Mouse (Mus musculus): ENCODE measurements at regions not wholly inside any gene's neighbourhood (a gene's known extent, or its start where the extent isn't known, plus 50 kb on each side); places are given as distances from the start of the nearest gene placed in this dataset.

DNA sequence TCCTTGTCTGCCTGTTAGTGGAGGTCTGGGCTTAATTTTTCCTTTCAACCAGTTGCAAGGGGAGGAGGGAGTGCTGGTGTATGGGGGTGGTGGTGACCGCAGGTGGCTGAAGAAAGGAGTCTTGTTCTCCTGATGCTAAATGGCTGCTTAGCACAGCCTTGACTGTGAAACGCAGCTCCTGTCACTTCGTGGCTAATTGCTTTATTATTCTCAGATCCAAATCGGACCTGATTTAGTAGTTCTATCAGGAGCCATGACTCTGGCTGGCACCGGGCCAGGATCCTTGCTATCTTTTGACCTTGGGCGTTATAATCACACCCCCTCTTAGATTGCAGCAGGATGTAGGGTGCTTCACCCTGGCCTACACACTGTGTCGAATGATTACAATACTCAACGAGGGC, 726.8 kb downstream of the Bcl11a start:
- 0 out of 2 replicates have a peak, but pooled peaks cover 2% of the 10 kb centered on the region for H3K4me1 ChIP-seq (ENCODE audit: control insufficient read depth, insufficient read depth, low read length)
- no peaks in the 10 kb centered on the region for H3K36me3 ChIP-seq (ENCODE audit: control insufficient read depth, insufficient read depth, low read length)
- peak; percentile 58 for DNase-seq (ENCODE audit: low spot score)
- H3K4me2 ChIP-seq (ENCODE audit: low read length), result no peak overlapping the region
- H3K9ac ChIP-seq (ENCODE audit: low read length), result no peak overlapping the region
- 12% methylated on average over 8 of the region's 8 CpGs for WGBS
- peak; percentile 80 for ATAC-seq
- H3K4me3 ChIP-seq (ENCODE audit: low read depth, low read length), result no peak overlapping the region
- H3K27me3 ChIP-seq (replicated peaks; ENCODE audit: control insufficient read depth, insufficient read depth, low read length), result no peaks in the 10 kb centered on the region
- no peak overlapping the region for H3K27ac ChIP-seq (ENCODE audit: low read depth, low read length)
- H3K9me3 ChIP-seq (replicated peaks; ENCODE audit: control insufficient read depth, low read length), result no peaks in the 10 kb centered on the region

DNA sequence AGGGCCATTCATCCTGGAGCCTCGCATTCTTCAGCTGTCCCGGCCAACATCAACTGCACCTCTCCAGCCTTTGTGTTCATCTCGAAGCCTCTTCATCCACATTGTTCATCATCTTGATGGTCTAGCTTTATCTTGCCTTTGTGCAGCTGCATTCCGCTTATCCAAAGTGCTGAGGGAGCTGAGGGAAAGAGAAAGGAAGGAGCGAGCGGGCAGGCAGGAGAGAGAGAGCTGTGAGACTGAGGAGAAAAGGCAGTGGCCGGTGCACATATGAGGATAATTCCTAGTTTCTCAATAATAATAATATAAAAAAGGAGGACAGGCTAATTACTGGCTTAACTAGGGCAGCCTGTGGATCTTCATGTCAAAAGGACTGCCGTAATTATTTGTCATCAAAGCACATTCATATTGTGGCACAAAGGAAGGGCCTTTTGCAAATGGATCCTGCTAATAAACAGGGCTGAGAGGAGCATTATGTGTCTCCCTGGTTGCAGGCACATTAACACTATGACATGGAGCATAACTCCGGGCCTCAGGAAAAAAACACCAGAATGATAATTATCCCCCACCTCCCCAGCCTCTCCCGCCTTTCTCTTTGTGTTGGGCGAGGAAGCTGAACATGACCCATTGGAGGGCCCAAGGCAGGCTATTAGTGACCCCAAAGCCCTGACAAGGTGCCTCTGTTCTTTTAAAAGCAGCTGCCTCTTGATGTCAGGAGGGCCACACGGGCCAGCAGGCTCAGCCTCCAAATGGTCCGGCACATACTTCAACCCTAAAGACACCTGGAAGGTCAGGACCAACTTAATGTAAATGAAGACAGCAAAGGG, 751.9 kb downstream of the Bcl11a start:
- H3K4me3 ChIP-seq (ENCODE audit: low read depth, low read length), result no peak overlapping the region
- H3K4me2 ChIP-seq (ENCODE audit: low read length), result 0 out of 2 replicates have a peak overlapping the region, but pooled peaks have one; percentile 3
- peak overlapping the region; percentile 41; the same call in 1 of the 2 replicates for H3K9ac ChIP-seq (ENCODE audit: low read length)
- ATAC-seq (peak; percentile 81), DNase-seq (ENCODE audit: low spot score) (peak; percentile 56)
- H3K27ac ChIP-seq (ENCODE audit: low read depth, low read length), result peak overlapping the region; percentile 45; the same call in 1 of the 2 replicates
- no peaks in the 10 kb centered on the region for H3K36me3 ChIP-seq (ENCODE audit: control insufficient read depth, insufficient read depth, low read length)
- WGBS, result 10% methylated on average over 13 of the region's 13 CpGs
- no peaks in the 10 kb centered on the region for H3K9me3 ChIP-seq (replicated peaks; ENCODE audit: control insufficient read depth, low read length)
- peaks cover 16% of the 10 kb centered on the region for H3K4me1 ChIP-seq (ENCODE audit: control insufficient read depth, insufficient read depth, low read length)
- H3K27me3 ChIP-seq (replicated peaks; ENCODE audit: control insufficient read depth, insufficient read depth, low read length), result no peaks in the 10 kb centered on the region

DNA sequence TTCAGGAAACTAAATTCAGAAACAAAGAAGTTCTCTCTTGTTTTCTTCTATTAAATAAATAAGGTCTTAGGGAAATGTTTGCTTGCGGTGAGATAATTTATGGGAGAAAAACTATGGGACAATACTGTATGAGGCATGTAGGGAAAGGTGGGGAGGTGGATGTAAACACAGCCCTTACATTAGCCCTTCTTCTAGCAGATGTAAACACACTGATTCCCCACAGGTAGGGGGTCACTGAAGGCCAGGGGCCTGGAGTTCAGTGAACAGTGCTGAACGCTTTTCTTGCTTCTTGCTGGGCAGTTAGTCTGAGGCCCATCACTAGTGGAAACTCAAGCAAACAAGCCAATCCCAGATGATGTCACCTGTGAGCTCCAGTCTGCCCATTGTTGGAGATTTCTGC, 752.6 kb downstream of the Bcl11a start:
- H3K4me1 ChIP-seq (ENCODE audit: control insufficient read depth, insufficient read depth, low read length), result peaks cover 16% of the 10 kb centered on the region
- no peaks in the 10 kb centered on the region for H3K27me3 ChIP-seq (replicated peaks; ENCODE audit: control insufficient read depth, insufficient read depth, low read length)
- no peak overlapping the region for H3K9ac ChIP-seq (ENCODE audit: low read length)
- DNase-seq (ENCODE audit: low spot score), result no peak
- 52% methylated on average over 2 of the region's 2 CpGs for WGBS
- no peak overlapping the region for H3K4me3 ChIP-seq (ENCODE audit: low read depth, low read length)
- H3K36me3 ChIP-seq (ENCODE audit: control insufficient read depth, insufficient read depth, low read length), result no peaks in the 10 kb centered on the region
- ATAC-seq, result no peak; the same call in 1 of the 2 replicates
- H3K27ac ChIP-seq (ENCODE audit: low read depth, low read length), result no peak overlapping the region
- H3K9me3 ChIP-seq (replicated peaks; ENCODE audit: control insufficient read depth, low read length), result no peaks in the 10 kb centered on the region
- no peak overlapping the region for H3K4me2 ChIP-seq (ENCODE audit: low read length)

DNA sequence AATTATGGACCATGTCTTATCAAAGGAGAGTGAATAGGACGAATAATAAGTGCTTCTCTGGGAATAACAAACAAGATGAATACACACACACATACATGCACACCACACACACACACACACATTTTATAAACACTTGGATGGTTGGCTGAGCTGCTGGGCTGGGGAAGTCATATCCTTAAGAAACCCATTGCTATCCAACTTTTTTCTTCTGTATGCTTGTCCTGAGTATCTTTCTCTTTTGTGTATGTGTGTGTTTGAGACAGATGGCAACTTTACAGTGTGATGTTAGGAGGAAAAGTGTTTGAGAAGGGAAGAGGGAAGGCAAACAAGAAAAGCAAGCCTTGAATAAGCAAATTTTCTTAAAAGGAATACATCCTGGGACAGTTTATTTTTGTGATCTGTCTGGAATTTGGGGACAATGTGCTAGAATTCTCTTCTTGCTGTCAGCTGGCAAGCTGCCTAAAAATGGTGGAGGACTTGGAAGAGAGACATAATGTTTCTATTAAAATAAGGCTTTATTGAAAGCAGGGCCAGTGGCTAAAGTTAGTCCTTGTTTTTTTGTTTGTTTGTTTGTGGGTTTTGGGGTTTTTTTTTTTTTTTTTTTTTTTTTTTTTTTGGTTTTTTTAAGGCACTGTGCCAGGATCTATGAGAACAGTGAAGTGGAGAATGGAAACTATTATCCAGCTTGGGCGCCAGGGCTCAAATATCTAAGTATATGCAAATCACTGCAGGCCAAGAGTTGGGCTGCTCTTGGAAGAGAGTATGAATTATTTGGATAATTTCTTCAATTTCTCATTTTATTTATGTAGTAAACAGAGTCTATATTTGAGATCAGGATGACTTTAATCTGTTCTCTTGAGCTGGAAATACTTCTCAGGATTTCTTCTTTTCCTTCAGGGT, 766.2 kb downstream of the Bcl11a start:
- H3K36me3 ChIP-seq (ENCODE audit: control insufficient read depth, insufficient read depth, low read length), result no peaks in the 10 kb centered on the region
- H3K4me3 ChIP-seq (ENCODE audit: low read depth, low read length), result no peak overlapping the region
- H3K9ac ChIP-seq (ENCODE audit: low read length), result no peak overlapping the region
- H3K4me2 ChIP-seq (ENCODE audit: low read length), result no peak overlapping the region
- ATAC-seq, result no peak
- no peaks in the 10 kb centered on the region for H3K9me3 ChIP-seq (replicated peaks; ENCODE audit: control insufficient read depth, low read length)
- H3K4me1 ChIP-seq (ENCODE audit: control insufficient read depth, insufficient read depth, low read length), result no peaks in the 10 kb centered on the region
- WGBS, result 54% methylated on average over 2 of the region's 2 CpGs
- peak; percentile 37 for DNase-seq (ENCODE audit: low spot score)
- H3K27me3 ChIP-seq (replicated peaks; ENCODE audit: control insufficient read depth, insufficient read depth, low read length), result no peaks in the 10 kb centered on the region
- no peak overlapping the region for H3K27ac ChIP-seq (ENCODE audit: low read depth, low read length)

GRCm38 (mm10) chr11:24856991-24857390, 779.1 kb downstream of the Bcl11a start:
- Histone ChIP-seq H3K4me3 (ENCODE audit: low read depth, low read length) (no peak overlapping the region), H3K27me3 (replicated peaks; ENCODE audit: control insufficient read depth, insufficient read depth, low read length) (no peaks in the 10 kb centered on the region), H3K36me3 (ENCODE audit: control insufficient read depth, insufficient read depth, low read length) (no peaks in the 10 kb centered on the region), H3K4me2 (ENCODE audit: low read length) (no peak overlapping the region), H3K9me3 (replicated peaks; ENCODE audit: control insufficient read depth, low read length) (no peaks in the 10 kb centered on the region), H3K27ac (ENCODE audit: low read depth, low read length) (no peak overlapping the region), H3K4me1 (ENCODE audit: control insufficient read depth, insufficient read depth, low read length) (no peaks in the 10 kb centered on the region), H3K9ac (ENCODE audit: low read length) (no peak overlapping the region)
- DNase-seq (ENCODE audit: low spot score) (no peak), ATAC-seq (no peak)
- 77% methylated on average over 6 of the region's 6 CpGs for WGBS

DNA sequence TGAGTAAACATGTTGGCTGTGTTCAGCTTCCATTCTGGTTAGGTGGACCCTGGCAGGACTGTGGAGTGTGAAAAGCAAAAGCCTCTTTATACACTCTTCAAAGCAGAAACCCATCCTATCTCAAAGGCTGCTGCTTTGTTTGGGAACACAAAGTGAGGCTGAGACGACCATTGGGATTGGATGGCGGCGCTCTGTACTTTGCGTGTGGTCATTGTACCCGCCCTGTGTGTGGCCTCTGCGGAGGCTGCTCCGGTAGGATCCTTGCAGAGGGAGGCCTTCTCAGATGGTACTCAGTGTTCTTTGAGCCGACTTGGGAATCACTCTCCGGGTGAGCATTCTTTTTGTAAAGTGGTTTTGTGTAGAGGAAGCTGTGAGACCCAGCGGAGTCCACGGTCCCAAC, 786.8 kb downstream of the Bcl11a start:
- DNase-seq (ENCODE audit: low spot score) (no peak), ATAC-seq (no peak)
- Histone ChIP-seq H3K4me3 (ENCODE audit: low read depth, low read length) (no peak overlapping the region), H3K27me3 (replicated peaks; ENCODE audit: control insufficient read depth, insufficient read depth, low read length) (no peaks in the 10 kb centered on the region), H3K4me2 (ENCODE audit: low read length) (no peak overlapping the region), H3K27ac (ENCODE audit: low read depth, low read length) (no peak overlapping the region), H3K9ac (ENCODE audit: low read length) (no peak overlapping the region), H3K4me1 (ENCODE audit: control insufficient read depth, insufficient read depth, low read length) (no peaks in the 10 kb centered on the region), H3K36me3 (ENCODE audit: control insufficient read depth, insufficient read depth, low read length) (no peaks in the 10 kb centered on the region), H3K9me3 (replicated peaks; ENCODE audit: control insufficient read depth, low read length) (no peaks in the 10 kb centered on the region)
- 36% methylated on average over 11 of the region's 11 CpGs for WGBS

DNA sequence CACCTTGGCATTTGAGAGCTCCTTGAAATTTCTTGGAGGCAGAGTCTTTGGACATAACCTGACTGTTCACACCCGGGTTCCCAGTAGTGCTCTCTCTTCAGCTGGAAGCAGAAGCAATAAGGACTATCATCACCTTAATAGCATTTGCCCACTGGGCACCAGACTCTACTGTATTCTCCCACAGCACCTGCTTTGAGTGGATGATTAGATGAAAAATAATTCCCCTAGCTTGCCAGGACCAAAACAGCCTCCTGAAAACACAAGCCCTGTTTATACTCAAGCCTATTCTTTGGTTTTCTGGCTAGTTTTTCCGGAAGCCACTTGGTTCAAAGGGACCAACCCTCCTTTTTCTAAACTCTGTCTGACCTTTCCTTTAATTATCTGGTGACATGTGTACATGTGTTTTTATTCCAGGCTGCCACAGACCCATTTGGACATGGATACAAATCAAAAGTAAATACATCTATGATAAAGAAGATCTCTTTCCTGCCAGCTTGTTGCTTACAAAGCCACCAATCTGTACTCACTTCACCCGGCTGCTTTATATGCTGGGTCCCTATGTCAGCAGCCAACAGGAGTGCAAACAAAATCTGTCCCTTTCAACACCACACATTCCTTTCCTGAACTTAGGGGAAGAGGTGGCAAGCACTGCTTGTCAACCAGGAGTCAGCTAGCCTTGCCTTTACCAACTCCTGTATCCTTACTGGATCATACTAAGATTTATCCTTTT, 787.4 kb downstream of the Bcl11a start:
- DNase-seq (ENCODE audit: low spot score), result peak; percentile 20
- no peak overlapping the region for H3K4me2 ChIP-seq (ENCODE audit: low read length)
- H3K4me1 ChIP-seq (ENCODE audit: control insufficient read depth, insufficient read depth, low read length), result no peaks in the 10 kb centered on the region
- no peak overlapping the region for H3K9ac ChIP-seq (ENCODE audit: low read length)
- H3K36me3 ChIP-seq (ENCODE audit: control insufficient read depth, insufficient read depth, low read length), result no peaks in the 10 kb centered on the region
- ATAC-seq, result no peak
- 40% methylated on average over 3 of the region's 3 CpGs for WGBS
- H3K4me3 ChIP-seq (ENCODE audit: low read depth, low read length), result no peak overlapping the region
- H3K27me3 ChIP-seq (replicated peaks; ENCODE audit: control insufficient read depth, insufficient read depth, low read length), result no peaks in the 10 kb centered on the region
- H3K9me3 ChIP-seq (replicated peaks; ENCODE audit: control insufficient read depth, low read length), result no peaks in the 10 kb centered on the region
- no peak overlapping the region for H3K27ac ChIP-seq (ENCODE audit: low read depth, low read length)
